Mouse (Mus musculus): Measurements from ENCODE around the gene Nrxn3.

Nrxn3 gene

DNA sequence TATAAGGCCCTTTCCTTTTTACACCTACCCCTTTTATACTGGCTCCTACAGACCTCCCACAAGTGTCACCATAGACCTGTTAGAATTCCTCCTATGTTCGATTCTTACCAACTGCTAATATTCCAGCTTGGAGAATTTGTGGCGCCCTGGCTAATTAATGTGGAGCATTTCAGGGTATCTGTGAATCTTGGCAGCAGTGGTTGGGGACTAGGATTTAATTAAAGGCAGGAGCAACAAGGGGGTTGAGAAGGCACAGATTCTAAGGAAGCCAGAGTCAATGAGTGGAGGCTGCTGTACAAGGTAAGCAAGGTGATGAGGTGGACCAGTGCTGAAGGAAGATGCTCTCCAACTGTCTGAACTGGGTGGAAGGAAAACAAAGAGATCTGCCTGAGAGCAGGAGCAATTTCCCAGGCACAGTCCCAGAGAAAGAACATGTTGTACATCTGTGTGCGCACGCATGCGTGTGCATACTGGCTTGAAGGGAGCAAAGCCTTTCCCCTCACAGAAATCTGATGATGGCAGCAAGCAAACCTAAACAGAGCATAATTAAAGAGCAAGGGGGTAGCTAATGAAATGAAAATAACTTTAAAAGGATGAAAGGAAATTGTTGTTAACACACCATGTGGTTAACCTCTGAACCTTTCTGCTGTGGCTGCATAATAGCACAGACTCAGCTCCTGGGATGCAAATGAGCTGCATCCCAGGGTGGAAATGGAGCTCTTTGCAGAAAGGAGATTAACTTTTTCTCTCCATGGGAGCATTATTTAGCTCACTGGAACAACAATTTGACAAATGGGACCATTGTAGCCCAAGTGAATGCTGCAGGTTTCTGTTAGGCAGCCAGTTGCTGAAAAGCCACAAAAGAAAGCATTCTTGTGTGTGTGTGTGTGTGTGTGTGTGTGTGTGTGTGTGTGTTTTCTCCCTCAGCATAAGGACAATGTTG, 1409.5 kb downstream of the Nrxn3 start:
- DNase-seq (ENCODE audit: low spot score): no peak

DNA sequence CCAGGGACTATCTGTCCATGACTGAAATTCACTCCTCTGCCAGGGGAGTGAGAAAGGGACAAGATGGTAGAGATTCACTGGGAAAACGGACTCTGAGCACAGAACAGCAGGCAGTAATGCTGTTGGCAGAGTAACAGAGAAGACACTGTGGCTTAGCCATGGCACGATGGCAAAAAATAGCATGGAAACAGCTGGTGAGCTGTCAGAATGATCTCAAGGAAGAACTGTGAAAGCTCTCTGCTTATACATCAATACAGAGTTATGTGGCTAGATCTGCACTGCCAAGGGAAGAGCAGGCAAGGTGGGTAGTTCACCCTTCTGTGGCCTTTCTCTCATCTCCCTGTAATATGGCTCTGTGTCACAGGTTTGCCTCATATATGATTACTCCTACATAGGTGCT, 1419.3 kb downstream of the Nrxn3 start:
- peak; percentile 61 for DNase-seq (ENCODE audit: low spot score)

DNA sequence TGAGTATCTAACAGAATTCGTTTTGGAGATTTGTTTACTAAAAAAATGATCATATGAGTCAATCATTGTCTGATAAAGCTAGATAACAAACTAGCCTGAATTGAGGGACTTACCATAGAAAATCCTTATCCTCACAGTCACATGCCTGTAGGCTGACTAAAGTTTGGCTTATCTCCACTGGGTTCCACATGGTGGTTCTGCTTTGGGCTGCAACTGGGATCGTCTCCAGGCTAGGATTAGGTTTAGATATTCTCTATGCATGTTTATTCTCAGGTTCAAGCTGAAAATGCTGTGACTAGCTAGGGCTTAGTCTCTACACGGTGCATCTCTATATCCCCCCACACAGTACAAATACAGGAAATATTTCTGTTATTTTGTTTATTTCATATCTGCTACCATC, 1421.6 kb downstream of the Nrxn3 start:
- DNase-seq (ENCODE audit: low spot score): no peak

DNA sequence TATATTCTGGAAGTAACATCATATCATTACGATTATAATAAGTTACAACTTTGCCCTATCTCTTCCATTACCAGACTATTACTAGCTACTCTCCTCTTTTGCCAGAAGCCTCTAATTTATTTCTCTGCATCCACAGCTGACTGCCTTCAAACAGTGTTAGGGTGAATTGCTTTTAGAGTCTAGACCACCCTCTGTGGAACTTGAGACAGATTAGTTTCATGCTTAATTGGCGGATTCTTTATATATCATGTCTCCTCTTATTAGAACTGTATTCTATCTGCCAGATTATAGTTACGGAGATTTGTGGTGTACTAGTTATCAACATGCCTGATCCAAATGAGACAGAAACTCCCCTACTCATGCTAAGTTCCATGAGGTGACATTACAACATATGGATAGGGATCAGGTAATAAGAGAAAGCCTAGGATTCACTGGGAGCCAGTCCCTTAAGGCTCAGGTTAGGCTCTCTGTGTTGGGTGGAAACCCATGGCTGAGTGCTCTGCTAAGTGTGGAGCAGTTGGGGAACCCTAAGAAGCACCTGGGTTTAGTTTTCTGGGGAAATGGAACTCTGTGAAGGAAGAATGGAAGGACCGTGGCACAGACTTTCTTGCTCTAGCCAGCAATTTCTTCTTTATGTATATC, 1435.6 kb downstream of the Nrxn3 start:
- DNase-seq (ENCODE audit: low spot score): no peak

DNA sequence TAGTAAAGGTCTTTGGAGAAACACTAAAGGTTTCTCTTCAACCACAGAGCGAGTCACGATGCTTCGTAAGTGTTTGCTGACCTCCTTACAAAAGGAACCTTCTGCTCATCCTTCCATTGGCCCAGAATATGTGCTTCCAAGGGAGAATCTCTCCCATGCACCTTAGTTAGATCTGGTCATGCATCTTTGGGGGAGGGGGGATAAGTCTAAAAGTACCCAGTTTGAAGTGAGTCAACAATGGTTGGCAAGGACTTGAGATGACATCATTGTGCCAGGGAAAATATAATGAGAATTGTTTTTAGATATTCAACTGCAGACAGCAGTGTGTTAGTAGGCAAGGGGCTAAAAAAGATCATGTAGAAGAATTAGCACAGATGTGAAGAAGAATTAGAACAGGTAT, 1437.2 kb downstream of the Nrxn3 start:
- no peak for DNase-seq (ENCODE audit: low spot score)

DNA sequence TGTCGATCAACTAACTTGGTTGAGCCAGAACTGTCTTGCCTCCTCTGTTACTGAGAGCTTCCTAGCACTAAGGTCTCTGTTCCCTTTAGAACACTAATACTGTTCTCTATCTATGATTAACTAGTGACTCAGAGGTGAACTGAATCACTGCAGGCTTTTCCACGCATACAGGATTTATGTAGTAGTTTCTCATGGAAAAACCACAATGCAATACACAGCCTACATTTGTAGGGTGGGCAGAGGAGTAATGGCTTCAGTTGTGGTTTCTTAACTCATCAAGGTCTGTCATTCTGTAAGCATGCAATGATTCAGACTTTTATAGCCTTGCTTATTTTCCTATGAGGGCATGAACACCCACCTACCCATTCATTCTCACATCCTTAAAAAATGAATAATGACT, 1443.4 kb downstream of the Nrxn3 start:
- no peak for DNase-seq (ENCODE audit: low spot score)

DNA sequence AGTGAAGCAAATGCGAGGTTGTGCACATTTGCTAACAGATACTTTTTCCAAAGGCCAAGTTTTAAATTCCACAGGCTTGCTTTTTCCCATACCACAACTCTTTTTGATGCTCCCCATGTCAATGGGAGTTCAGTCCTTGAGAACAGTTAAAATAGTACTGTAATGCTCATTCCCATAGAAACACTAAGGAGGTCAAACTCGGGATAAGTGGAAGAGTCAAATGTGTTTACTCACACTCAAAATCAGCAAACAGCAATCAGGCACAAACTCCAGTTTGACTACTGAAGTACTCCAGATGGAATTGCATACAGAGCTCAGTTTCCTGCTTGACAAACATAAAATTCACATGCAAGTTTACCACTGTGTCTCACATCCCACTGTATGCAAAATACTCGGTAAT, 1458.9 kb downstream of the Nrxn3 start:
- no peak for DNase-seq (ENCODE audit: low spot score)

DNA sequence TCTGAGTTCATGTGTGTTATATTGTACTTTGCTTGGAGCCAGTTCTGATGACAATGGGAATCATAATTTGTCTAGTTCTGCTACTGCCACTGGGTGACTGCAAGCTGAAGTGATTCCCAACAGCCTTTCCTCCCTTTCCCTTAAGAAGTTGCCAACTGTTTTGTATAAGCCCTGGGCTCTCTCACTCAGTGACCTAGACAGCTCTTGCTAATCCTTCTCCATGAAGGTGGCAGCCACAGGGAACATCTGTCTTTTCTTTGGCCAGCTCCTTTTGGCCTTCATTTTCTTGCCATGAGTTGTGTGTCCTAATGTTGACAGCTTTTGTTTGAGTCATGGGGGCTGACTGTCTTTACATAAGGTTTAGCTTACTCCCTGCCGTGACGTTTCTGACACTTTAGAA, 1460.3 kb downstream of the Nrxn3 start:
- DNase-seq (ENCODE audit: low spot score): no peak

DNA sequence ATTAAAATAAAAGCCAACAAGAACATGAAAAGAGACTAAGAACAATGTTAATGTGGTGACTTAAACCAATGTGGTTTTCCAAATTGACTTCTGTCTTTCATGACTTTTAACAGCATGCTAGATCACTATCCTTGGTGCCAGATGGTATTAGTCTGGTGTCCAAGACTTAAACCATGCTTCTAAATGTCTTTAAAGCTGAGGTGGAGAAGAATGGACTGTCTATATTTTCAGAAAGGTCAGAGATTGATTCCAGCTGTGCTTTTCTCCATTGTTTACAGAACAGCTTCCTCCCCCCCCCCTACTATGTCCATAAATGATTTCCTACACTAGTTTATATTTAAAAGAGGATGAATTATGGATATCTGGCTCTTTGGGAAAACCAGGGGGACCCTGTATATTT, 1473.5 kb downstream of the Nrxn3 start:
- DNase-seq (ENCODE audit: low spot score): no peak

DNA sequence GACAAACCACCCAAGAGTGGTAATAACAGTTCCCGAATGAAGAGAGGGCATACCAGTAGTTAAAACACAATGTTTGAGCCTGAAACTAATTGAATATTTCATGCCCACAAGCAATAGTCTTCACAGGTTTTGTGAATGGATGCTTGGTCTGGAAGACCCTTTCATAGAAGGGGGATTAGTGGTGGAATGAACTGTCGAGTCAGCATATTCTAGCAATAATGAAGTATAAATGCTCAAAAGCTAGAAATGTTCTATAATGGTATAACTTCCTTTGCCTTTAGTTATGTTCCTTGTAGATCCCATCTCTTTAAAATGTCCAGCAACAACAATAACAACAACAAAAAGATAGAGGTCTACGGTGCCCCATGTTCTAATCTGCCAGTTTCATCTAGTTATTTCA, 1475.3 kb downstream of the Nrxn3 start:
- no peak for DNase-seq (ENCODE audit: low spot score)

DNA sequence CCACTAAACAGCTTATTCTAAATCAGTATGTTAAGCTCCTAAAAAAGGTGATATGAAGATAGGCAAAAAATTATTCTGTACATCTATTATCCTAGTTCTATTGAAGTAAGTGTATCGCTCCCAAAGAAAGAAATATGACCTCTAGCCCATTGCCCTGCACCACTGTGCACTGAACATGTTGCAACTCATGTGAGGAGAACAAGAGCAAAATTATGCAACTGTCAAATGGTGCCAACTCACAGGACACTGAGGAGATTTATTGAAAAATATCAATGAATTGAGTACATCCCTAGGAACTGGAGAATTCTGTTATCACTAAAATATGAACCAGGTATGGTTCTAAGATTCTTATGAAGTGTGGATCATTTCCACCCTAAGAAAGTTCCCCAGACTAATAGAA, 1479.8 kb downstream of the Nrxn3 start:
- DNase-seq (ENCODE audit: low spot score): no peak

DNA sequence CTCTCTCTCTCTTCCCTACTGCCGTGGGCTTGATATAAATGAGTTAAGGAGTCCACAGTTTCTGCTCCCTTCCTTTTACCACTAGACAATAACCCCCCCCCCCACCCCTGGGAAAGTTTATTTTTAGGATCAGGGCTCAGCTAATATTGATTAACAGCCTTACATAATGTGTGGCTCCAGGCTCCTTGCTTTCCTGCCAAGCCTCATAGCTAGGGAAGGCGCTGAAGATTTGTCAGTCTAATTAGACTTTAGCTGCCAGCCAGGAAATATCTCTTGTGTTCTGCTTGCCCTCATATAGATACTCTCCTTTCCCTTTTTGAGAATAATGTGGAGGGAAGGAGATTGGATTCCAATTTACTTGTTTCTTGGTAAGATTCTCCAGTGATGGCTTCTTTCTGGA, 1488.7 kb downstream of the Nrxn3 start:
- DNase-seq (ENCODE audit: low spot score): no peak

DNA sequence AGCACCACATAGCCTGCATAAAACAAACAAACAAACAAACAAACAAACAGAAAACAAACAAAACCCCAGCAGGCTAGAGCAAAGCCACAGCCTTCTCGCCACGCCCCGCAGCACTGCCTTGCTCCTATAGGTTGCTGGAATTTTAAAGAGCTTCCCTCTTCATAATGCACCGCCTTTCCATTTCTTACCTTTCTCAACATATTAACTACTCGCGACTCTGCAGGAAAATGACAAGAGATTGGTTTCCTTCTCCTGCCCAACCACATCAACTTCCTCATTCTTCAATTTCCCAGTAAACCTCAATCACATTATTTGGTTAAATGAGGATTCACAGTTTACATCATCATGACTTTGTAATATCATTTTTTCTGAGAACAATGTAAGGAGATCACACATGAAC, 1494.4 kb downstream of the Nrxn3 start:
- DNase-seq (ENCODE audit: low spot score): no peak

DNA sequence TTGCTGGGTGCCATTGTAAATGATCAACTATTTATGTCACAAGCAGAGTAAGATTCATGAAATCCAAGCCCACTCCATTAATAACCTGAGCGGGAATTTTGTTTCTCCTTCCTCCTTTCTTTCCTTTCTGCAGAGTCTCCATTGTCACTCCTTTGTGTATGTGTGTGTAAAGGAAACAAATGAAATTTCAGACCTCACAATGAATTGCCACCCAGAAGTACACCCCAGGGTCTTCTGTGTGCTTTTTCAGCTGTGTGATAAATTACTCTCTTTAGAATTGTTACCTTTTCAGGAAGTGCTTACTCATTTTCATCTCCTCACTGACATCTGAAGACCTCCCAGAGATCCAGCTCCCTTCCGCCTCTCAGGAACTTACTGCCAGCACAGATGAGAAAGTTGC, 1506.4 kb downstream of the Nrxn3 start:
- no peak for DNase-seq (ENCODE audit: low spot score)

DNA sequence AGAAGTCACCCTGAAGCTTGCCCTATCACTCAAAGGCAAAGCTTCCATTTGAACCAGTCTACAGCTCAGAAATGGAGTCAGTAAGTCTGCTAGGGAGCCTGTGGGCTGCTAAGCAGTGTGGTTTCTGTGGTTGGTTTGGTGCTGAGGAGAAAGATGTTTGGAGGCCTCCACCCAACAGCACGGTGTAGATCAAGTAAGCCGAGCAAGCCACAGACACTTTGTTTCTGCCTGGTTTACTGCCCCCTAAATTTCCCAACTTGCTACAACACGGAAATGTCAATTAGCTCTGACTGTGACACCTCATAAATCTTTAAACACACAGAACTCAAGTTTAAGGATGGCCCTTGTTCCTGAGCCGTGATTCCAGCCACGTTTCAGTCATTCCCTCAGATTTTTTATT, 1513.4 kb downstream of the Nrxn3 start:
- DNase-seq (ENCODE audit: low spot score): no peak

DNA sequence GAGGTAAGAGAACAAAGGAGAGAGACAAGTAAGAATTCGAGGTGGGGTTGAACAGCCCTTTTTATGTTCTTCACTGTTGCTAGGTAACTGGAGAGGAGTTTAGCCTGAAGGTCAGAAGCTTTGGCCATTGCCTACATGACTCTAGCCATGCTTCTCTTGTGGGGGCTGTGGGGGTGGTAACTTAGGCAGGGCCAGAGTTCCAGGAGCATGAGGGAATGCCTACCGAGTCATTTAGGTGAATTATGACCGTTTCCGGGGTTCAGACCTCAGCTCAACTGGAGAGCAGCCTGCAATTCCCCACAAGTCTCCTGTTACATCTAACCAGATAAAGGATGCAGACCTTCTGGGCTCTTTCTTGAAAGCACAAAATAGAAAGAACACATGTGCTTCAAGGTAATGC, 1537.6 kb downstream of the Nrxn3 start:
- DNase-seq (ENCODE audit: low spot score): no peak

DNA sequence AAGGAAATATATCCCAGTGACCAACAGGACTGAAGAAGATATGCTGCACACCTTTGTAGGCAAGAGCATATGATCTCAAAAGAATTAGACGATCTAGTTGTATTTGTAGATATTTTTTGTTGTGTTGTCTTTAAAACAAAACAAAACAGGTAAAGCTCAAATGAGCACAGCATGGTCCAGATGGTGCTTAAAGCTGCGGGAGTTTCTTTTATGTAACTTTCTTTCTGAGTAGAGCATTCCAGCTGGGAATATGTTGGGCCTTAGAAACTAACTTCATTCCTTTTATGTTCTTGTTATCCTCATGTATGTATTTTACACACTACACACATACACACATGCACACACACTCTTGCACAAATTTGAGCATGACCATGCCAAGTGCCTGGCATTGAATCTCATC, 1545.4 kb downstream of the Nrxn3 start:
- no peak for DNase-seq (ENCODE audit: low spot score)

DNA sequence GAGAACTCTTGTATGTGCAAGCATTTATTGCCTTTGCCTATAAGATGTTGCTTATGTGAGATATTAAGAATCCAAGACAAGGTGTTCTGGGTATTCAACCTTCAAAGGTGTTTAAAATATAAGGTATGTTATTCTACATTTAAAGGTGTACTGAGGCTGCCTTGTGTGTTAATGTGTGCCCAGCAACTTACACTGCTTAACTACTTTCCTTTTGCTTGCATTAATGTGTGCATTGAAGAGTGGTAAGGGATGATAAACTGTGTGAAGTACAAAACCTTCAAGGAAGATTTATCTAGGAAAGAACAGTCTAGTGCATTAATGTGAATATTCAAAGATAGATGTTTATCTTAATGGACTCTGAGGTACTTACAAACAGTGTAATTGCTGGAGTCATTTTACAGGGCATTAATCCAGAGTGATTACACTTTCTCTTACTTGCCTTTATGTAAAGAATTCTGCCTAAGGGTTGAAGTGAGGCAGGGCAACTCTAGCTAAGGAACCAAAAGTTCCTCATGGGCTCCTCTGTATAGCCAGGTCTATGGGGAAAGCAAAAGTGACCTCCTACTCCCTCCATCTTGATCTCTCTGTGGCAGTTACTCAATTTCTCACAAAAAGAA, 1548.2 kb downstream of the Nrxn3 start:
- no peak for DNase-seq (ENCODE audit: low spot score)

DNA sequence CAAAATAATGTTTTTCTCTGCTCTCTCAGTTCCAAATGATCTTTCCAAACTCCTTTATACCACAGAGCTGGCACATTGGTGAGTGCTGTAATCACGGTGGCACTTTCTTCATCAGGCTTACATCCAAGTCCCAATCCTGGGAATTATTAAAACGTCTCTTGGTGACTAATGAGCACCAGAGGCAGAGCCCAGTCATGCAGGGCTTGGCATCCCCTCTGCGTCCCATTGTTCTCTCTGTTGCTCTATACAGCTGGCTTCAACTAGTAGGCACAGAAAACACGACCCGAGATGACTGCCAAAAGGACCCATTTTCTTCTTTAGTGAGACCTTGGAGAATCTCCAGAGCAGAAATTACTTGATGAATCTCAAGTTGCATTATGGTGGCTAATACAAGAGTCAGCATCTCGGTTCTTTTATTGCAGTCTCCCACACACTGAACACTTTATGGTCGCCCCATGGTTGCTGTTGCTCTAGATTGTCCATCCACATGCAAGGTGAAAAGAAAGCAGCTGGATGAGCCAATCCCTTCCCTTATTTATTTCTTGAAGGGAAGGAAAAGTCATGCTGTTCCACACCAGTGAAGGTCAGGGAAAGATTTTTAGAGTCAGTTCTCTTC, 1552.1 kb downstream of the Nrxn3 start:
- DNase-seq (ENCODE audit: low spot score): peak; percentile 7

DNA sequence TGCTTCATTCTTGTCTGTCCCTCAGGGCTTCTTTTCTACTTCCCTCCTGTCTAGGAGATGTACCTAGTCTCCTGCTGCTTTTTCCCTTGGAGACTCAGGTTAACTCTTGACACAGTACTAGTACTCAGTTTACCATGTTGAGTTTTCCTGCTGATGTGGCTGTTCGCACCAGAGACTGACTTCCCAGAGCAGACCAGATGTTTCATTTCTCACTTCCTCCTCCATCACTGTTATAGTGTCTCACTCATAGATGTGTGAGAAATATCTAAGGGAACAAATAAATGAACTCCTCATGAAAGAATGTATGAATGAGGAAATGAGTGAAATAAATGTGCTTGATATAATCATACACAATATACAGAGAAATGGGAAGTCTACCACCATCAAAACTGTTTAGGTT, 1558.6 kb downstream of the Nrxn3 start:
- no peak for DNase-seq (ENCODE audit: low spot score)

DNA sequence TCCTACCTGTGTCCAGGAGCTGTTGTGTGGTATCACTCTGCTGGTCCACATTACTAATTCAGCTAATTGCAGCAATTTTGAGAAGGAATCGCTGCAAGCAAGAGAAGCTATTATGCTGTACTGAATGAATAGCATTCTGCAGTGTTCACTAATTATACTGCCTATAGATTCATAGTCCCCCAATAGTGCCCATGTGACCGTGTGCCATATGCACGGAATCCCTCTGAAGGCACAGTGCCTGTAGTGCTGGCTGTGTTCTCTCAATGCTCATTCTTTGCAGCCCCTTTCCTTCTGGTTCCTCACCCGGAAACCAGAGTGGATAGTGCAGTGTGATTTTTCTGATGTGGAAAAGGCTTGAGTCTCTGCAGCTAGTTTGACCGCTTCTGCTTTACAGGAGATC, 1560.3 kb downstream of the Nrxn3 start:
- DNase-seq (ENCODE audit: low spot score): no peak

DNA sequence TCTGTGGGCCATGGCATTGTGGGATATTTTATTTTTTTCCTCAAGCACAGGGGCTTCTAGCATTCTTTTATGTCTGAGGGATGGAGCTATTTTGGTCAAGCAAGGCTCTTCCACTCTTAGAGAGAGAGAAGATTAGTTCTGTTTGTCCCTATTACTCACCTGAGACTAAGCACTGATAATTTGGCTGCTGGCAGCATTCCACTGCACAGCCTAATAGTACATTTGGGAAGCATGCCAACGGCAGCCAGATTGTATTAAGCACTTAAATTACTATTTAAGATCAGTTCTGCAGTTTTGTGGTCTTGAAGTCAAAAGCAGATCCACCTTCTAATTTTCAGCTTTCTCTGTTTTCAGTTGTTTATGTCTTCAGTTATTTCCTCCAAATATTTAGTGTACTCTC, 1580.0 kb downstream of the Nrxn3 start:
- DNase-seq (ENCODE audit: low spot score): no peak

DNA sequence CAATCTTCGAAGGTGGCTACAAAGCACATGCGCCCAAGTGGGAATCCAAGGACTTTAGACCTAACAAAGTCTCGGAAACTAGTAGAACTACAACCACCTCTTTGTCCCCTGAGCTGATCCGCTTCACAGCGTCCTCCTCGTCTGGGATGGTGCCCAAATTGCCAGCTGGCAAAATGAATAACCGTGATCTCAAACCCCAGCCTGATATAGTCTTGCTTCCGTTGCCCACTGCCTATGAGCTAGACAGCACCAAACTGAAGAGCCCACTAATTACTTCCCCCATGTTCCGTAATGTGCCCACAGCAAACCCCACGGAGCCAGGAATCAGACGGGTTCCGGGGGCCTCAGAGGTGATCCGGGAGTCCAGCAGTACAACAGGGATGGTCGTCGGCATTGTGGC, 1609.1 kb downstream of the Nrxn3 start:
- no peak for DNase-seq (ENCODE audit: low spot score)

All from layer of hippocampus, adult 9-10 months (tissue).